Mouse (Mus musculus) bone marrow macrophage, adult 2 months (primary cell): Measurements from ENCODE around the gene Slc28a1.

Experiments used
- CTCF ChIP-seq: IDR thresholded peaks from 2 replicates; pipeline ENCODE4 v1.5.1; 2012; ENCODE audit warnings: low read depth, mild to moderate bottlenecking, low read length, moderate library complexity
- POLR2A ChIP-seq: IDR thresholded peaks from 2 replicates; pipeline ENCODE4 v1.6.1; 2012; ENCODE audit warnings: mild to moderate bottlenecking, low read depth, low read length, borderline replicate concordance

DNA sequence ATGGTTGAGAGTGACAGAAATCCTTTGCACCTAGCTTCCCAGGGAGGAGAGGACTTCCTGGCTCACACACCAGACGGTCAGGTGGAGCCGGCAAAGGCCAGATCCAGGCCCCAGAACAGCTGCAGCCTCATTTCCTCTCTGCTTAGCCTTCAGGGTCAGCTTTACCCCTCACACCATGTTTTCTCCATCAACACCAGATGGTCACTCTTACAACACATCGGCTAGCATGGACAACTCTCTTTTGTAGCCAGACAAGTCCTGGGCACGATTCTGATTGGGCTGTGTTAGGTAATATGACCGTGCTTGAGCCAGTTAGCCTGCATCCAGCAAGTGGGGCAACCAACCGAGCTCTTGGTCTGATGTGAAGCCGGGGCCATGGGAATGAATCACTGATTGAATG, 17.3 kb downstream of the Slc28a1 start:
- no peak for TF ChIP-seq POLR2A
- TF ChIP-seq CTCF, result no peak
